Mouse (Mus musculus) frontal cortex, postnatal 10 days (tissue): ENCODE data around the gene Oas1f.
"Not testable (repeated sequence)": the region's sequence is repeated elsewhere in the genome, so short reads cannot be mapped to it uniquely, and the experiment has no call there.

ENCODE experiments used
- DNase-seq, 2 experiments: peaks; one replicate each; pipeline ENCODE4 v3.0.0; 2022; ENCODE audit warnings: low spot score in 2 of 2, mixed read lengths in 1 of 2

Oas1f gene

GRCm38 (mm10) chr5:120847067-120847466 lies at the start of gene Oas1f:
Oas1f (plus strand) TSS chr5:120847367.
- DNase-seq, result no peak

GRCm38 (mm10) chr5:120798147-120798546 lies 49.0 kb upstream of the Oas1f start:
- DNase-seq, result not testable (repeated sequence)

GRCm38 (mm10) chr5:120798943-120799342 lies 48.2 kb upstream of the Oas1f start:
- DNase-seq, result not testable (repeated sequence)

GRCm38 (mm10) chr5:120803596-120803995 lies 43.6 kb upstream of the Oas1f start:
- DNase-seq, result no peak

- DNase-seq, result peak in 1 of 2 experiments; percentile 15
These were observed 40.7 kb upstream of the Oas1f start for GRCm38 (mm10) chr5:120806458-120806857.

- no peak for DNase-seq
These were observed 38.0 kb upstream of the Oas1f start for GRCm38 (mm10) chr5:120809171-120809570.

- peak; percentile 59 to 68 for DNase-seq
These were observed 35.0 kb upstream of the Oas1f start, which contains the start of gene Oas1c for GRCm38 (mm10) chr5:120811951-120812819. Oas1c (minus strand) TSS chr5:120812514.

- DNase-seq, result no peak
These were observed 34.1 kb upstream of the Oas1f start for GRCm38 (mm10) chr5:120813023-120813422.

- no peak for DNase-seq
These were observed 31.2 kb upstream of the Oas1f start for GRCm38 (mm10) chr5:120815949-120816348.

GRCm38 (mm10) chr5:120818999-120819398 lies 28.2 kb upstream of the Oas1f start:
- no peak for DNase-seq

GRCm38 (mm10) chr5:120831031-120831430 lies 16.1 kb upstream of the Oas1f start:
- DNase-seq, result no peak

- DNase-seq, result no peak
These were observed 13.6 kb upstream of the Oas1f start for GRCm38 (mm10) chr5:120833335-120834280.

GRCm38 (mm10) chr5:120836731-120837585 lies 10.2 kb upstream of the Oas1f start:
- peak in 1 of 2 experiments; percentile 27 for DNase-seq

- DNase-seq, result no peak
These were observed 2.5 kb upstream of the Oas1f start for GRCm38 (mm10) chr5:120844713-120845112.

- peak in 1 of 2 experiments; percentile 11 for DNase-seq
These were observed 2.5 kb downstream of the Oas1f start for GRCm38 (mm10) chr5:120849601-120850136.

- DNase-seq, result no peak
These were observed 12.1 kb downstream of the Oas1f start for GRCm38 (mm10) chr5:120859241-120859640.

GRCm38 (mm10) chr5:120861121-120861520 lies 14.0 kb downstream of the Oas1f start, which contains the start of gene Oas1h:
Oas1h (plus strand) TSS chr5:120861421.
- DNase-seq, result no peak

GRCm38 (mm10) chr5:120865336-120865860 lies 18.2 kb downstream of the Oas1f start:
- no peak for DNase-seq

- no peak for DNase-seq
These were observed 22.4 kb downstream of the Oas1f start for GRCm38 (mm10) chr5:120869436-120870015.

- no peak for DNase-seq
These were observed 22.9 kb downstream of the Oas1f start for GRCm38 (mm10) chr5:120870081-120870480.
